Mouse (Mus musculus) embryonic fibroblast, embryonic 13.5 days (primary cell): Measurements from ENCODE around the gene Rdh1.

ENCODE experiments used
- CTCF ChIP-seq: IDR thresholded peaks from 2 replicates; pipeline ENCODE4 v1.5.1; 2011; ENCODE audit warnings: mild to moderate bottlenecking, control low read depth, low read length, moderate library complexity, borderline replicate concordance; ENCODE audit not compliant: insufficient read depth
- POLR2A ChIP-seq: IDR thresholded peaks from 2 replicates; pipeline ENCODE4 v1.6.1; 2011; ENCODE audit warnings: low read depth, mild to moderate bottlenecking, control low read depth, low read length, moderate library complexity

DNA sequence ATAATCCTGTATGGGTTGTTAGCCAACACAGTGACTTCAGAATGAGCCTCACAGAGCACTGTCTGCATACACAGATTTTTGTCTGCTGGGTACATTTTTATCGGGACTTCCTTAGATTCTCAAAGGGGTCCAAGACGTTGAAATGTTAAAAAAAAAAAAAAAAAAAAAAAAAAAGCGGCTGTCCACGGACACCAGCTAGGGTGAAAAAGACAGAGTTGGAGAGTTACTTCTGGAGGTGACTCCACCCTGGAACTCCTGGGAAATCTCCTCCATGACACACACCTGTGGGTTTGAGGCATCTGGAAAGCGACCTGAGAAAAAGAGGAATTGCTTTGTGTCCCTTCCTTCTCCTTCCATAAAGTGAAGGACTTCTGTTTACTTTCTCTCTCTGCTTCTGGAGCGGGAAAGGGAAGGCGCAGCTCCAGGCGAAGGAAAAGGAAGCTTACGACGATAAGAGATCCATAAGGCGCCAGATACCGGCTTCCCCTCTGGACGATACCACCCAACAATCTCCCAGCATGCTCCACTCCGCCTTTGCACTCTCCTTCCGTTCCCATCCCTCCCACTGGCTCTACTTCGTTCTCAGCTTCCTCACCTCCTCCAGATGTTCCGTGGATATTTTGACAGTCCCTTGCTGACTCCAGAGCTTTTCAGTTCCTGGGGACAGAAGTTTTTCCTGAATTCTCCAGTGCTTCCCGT, 3.6 kb upstream of the Rdh1 start:
- TF ChIP-seq POLR2A: no peak
- TF ChIP-seq CTCF: no peak
